Mouse (Mus musculus): ENCODE data around the gene Phtf1. TPM values are rescaled to one million over a fixed set of nuclear protein-coding genes. Genes with fewer than 3 reads are reported as not detected.

The Phtf1 gene
- polyA plus RNA-seq, 1 experiment: 10.0 TPM

GRCm38 (mm10) chr3:103948666-103949065 lies 19.2 kb upstream of the Phtf1 start:
- H3K79me2 ChIP-seq (ENCODE audit: control insufficient read depth, insufficient read depth): peaks cover 99% of the 10 kb centered on the region
- TF ChIP-seq USF1 (IDR thresholded peaks at IDR 0.05; ENCODE audit: low read depth) (no peak), CTCF (IDR thresholded peaks at IDR 0.05; ENCODE audit: control insufficient read depth, insufficient read depth, insufficient read length) (no peak), CEBPB (IDR thresholded peaks at IDR 0.05; ENCODE audit: low read depth) (no peak), MAX (IDR thresholded peaks at IDR 0.05) (no peak), MYOD1 (IDR thresholded peaks at IDR 0.05; ENCODE audit: control insufficient read depth, insufficient read length, low read depth) (no peak), FOSL1 (IDR thresholded peaks at IDR 0.05; ENCODE audit: insufficient read depth, low read length, poor library complexity, severe bottlenecking) (no peak), MYOG (IDR thresholded peaks at IDR 0.05; ENCODE audit: control insufficient read depth, extremely low read depth, insufficient read length) (no peak)
- H3K4me3 ChIP-seq (ENCODE audit: insufficient read depth, poor library complexity, severe bottlenecking): no peak overlapping the region
- H3ac ChIP-seq (ENCODE audit: control insufficient read depth, insufficient read length, low read depth): no peak overlapping the region
- peaks cover 4% of the 10 kb centered on the region for H3K36me3 ChIP-seq (ENCODE audit: control insufficient read depth, insufficient read depth)
- H3K79me3 ChIP-seq (ENCODE audit: low read depth): peaks cover 81% of the 10 kb centered on the region
- no peaks in the 10 kb centered on the region for H3K27me3 ChIP-seq (ENCODE audit: control insufficient read depth, insufficient read depth, insufficient read length)

DNA sequence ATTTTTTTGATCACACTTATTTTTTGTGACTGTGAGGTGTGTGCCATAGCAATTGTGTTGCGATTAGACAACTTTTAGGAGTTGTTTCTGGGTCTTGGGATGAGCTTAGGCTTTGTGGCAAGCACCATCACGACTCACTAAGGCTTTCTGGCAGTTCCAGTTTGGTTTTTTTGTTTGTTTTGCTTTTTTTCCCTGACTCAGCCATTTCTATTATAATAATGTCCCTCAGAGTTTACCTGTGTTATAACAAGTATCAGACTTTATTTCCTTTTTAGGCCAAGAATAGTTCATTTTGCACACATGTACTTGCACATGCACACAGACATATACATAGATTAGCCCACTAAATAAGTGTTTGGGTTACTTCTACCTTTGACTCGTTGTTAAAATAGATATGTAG lies 7.3 kb upstream of the Phtf1 start:
- Histone ChIP-seq H3K79me3 (ENCODE audit: low read depth) (no peaks in the 10 kb centered on the region), H3K4me3 (ENCODE audit: insufficient read depth, poor library complexity, severe bottlenecking) (no peak overlapping the region), H3ac (ENCODE audit: control insufficient read depth, insufficient read length, low read depth) (no peak overlapping the region), H3K79me2 (ENCODE audit: control insufficient read depth, insufficient read depth) (peaks cover 4% of the 10 kb centered on the region), H3K27me3 (ENCODE audit: control insufficient read depth, insufficient read depth, insufficient read length) (no peaks in the 10 kb centered on the region), H3K36me3 (ENCODE audit: control insufficient read depth, insufficient read depth) (peaks cover 69% of the 10 kb centered on the region)
- TF ChIP-seq MAX (IDR thresholded peaks at IDR 0.05) (no peak), CTCF (IDR thresholded peaks at IDR 0.05; ENCODE audit: control insufficient read depth, insufficient read depth, insufficient read length) (no peak), USF1 (IDR thresholded peaks at IDR 0.05; ENCODE audit: low read depth) (no peak), FOSL1 (IDR thresholded peaks at IDR 0.05; ENCODE audit: insufficient read depth, low read length, poor library complexity, severe bottlenecking) (no peak), CEBPB (IDR thresholded peaks at IDR 0.05; ENCODE audit: low read depth) (no peak), MYOG (IDR thresholded peaks at IDR 0.05; ENCODE audit: control insufficient read depth, extremely low read depth, insufficient read length) (no peak), MYOD1 (IDR thresholded peaks at IDR 0.05; ENCODE audit: control insufficient read depth, insufficient read length, low read depth) (no peak)

DNA sequence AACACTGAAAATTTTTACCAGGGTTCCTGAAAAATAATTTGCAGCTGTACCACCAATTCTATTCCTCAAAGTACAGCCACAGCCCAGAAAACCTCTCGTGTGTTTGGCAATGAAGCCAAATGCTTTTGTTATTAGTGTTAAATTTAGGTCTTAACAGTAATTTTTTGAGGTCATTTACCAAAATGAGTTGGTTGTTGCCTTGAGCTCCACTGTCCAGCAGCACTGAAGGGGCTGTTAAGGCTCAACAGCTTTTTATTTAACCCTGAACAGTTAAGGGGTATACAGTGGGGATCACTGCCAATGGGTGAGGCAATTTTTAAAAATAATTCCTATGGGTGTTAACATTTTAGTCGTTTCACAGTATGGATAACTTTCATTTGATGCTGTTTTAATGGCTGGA lies 679 bp upstream of the Phtf1 start:
- H3K36me3 ChIP-seq (ENCODE audit: control insufficient read depth, insufficient read depth): peaks cover 54% of the 10 kb centered on the region
- peaks cover 35% of the 10 kb centered on the region for H3K79me2 ChIP-seq (ENCODE audit: control insufficient read depth, insufficient read depth)
- H3K4me3 ChIP-seq (ENCODE audit: insufficient read depth, poor library complexity, severe bottlenecking): peak overlapping the region; percentile 62
- TF ChIP-seq MYOG (IDR thresholded peaks at IDR 0.05; ENCODE audit: control insufficient read depth, extremely low read depth, insufficient read length): no peak
- no peak for TF ChIP-seq MAX (IDR thresholded peaks at IDR 0.05)
- TF ChIP-seq CEBPB (IDR thresholded peaks at IDR 0.05; ENCODE audit: low read depth): no peak
- no peak for TF ChIP-seq CTCF (IDR thresholded peaks at IDR 0.05; ENCODE audit: control insufficient read depth, insufficient read depth, insufficient read length)
- TF ChIP-seq MYOD1 (IDR thresholded peaks at IDR 0.05; ENCODE audit: control insufficient read depth, insufficient read length, low read depth): no peak
- TF ChIP-seq FOSL1 (IDR thresholded peaks at IDR 0.05; ENCODE audit: insufficient read depth, low read length, poor library complexity, severe bottlenecking): no peak
- no peak for TF ChIP-seq USF1 (IDR thresholded peaks at IDR 0.05; ENCODE audit: low read depth)
- H3ac ChIP-seq (ENCODE audit: control insufficient read depth, insufficient read length, low read depth): no peak overlapping the region
- H3K27me3 ChIP-seq (ENCODE audit: control insufficient read depth, insufficient read depth, insufficient read length): no peaks in the 10 kb centered on the region
- H3K79me3 ChIP-seq (ENCODE audit: low read depth): peaks cover 7% of the 10 kb centered on the region

- H3K4me3 ChIP-seq (ENCODE audit: insufficient read depth, poor library complexity, severe bottlenecking): peak overlapping the region; percentile 62
- H3K79me2 ChIP-seq (ENCODE audit: control insufficient read depth, insufficient read depth): peaks cover 35% of the 10 kb centered on the region
- peaks cover 49% of the 10 kb centered on the region for H3K36me3 ChIP-seq (ENCODE audit: control insufficient read depth, insufficient read depth)
- no peaks in the 10 kb centered on the region for H3K27me3 ChIP-seq (ENCODE audit: control insufficient read depth, insufficient read depth, insufficient read length)
- peak overlapping the region; percentile 83 for H3ac ChIP-seq (ENCODE audit: control insufficient read depth, insufficient read length, low read depth)
- H3K79me3 ChIP-seq (ENCODE audit: low read depth): peaks cover 8% of the 10 kb centered on the region
- no peak for TF ChIP-seq CTCF (IDR thresholded peaks at IDR 0.05; ENCODE audit: control insufficient read depth, insufficient read depth, insufficient read length)
- no peak for TF ChIP-seq CEBPB (IDR thresholded peaks at IDR 0.05; ENCODE audit: low read depth)
- no peak for TF ChIP-seq MYOG (IDR thresholded peaks at IDR 0.05; ENCODE audit: control insufficient read depth, extremely low read depth, insufficient read length)
- no peak for TF ChIP-seq MAX (IDR thresholded peaks at IDR 0.05)
- no peak for TF ChIP-seq MYOD1 (IDR thresholded peaks at IDR 0.05; ENCODE audit: control insufficient read depth, insufficient read length, low read depth)
- TF ChIP-seq USF1 (IDR thresholded peaks at IDR 0.05; ENCODE audit: low read depth): no peak
- no peak for TF ChIP-seq FOSL1 (IDR thresholded peaks at IDR 0.05; ENCODE audit: insufficient read depth, low read length, poor library complexity, severe bottlenecking)
These were observed 791 bp downstream of the Phtf1 start for GRCm38 (mm10) chr3:103968701-103969100.

GRCm38 (mm10) chr3:103971157-103971556 lies 3.2 kb downstream of the Phtf1 start:
- Histone ChIP-seq H3K4me3 (ENCODE audit: insufficient read depth, poor library complexity, severe bottlenecking) (no peak overlapping the region), H3K79me2 (ENCODE audit: control insufficient read depth, insufficient read depth) (peaks cover 35% of the 10 kb centered on the region), H3K36me3 (ENCODE audit: control insufficient read depth, insufficient read depth) (peaks cover 31% of the 10 kb centered on the region), H3K27me3 (ENCODE audit: control insufficient read depth, insufficient read depth, insufficient read length) (no peaks in the 10 kb centered on the region), H3ac (ENCODE audit: control insufficient read depth, insufficient read length, low read depth) (no peak overlapping the region), H3K79me3 (ENCODE audit: low read depth) (peaks cover 8% of the 10 kb centered on the region)
- TF ChIP-seq USF1 (IDR thresholded peaks at IDR 0.05; ENCODE audit: low read depth): no peak
- TF ChIP-seq MYOG (IDR thresholded peaks at IDR 0.05; ENCODE audit: control insufficient read depth, extremely low read depth, insufficient read length): no peak
- TF ChIP-seq FOSL1 (IDR thresholded peaks at IDR 0.05; ENCODE audit: insufficient read depth, low read length, poor library complexity, severe bottlenecking): no peak
- no peak for TF ChIP-seq CTCF (IDR thresholded peaks at IDR 0.05; ENCODE audit: control insufficient read depth, insufficient read depth, insufficient read length)
- no peak for TF ChIP-seq CEBPB (IDR thresholded peaks at IDR 0.05; ENCODE audit: low read depth)
- no peak for TF ChIP-seq MAX (IDR thresholded peaks at IDR 0.05)
- TF ChIP-seq MYOD1 (IDR thresholded peaks at IDR 0.05; ENCODE audit: control insufficient read depth, insufficient read length, low read depth): no peak

DNA sequence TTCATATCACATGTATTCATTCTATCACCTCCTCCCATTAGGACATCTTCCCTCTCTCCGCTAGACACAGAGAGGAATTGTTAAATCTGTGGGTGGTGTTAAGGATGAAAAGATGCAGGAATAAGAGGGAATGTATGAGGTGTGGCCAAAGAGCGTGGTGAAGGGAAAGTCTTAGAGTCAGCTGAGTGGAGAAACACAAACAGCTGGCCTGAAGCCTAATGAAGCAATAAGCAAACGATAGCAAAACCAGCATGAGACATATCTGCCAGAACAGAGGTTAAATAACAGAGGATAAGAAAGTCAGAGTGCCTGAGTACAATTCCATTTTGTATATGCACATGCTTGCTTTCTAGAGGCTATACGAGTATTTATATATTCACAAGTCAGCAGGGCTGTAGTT lies 16.6 kb downstream of the Phtf1 start:
- TF ChIP-seq USF1 (IDR thresholded peaks at IDR 0.05; ENCODE audit: low read depth) (no peak), FOSL1 (IDR thresholded peaks at IDR 0.05; ENCODE audit: insufficient read depth, low read length, poor library complexity, severe bottlenecking) (no peak), CTCF (IDR thresholded peaks at IDR 0.05; ENCODE audit: control insufficient read depth, insufficient read depth, insufficient read length) (no peak), MAX (IDR thresholded peaks at IDR 0.05) (no peak), MYOG (IDR thresholded peaks at IDR 0.05; ENCODE audit: control insufficient read depth, extremely low read depth, insufficient read length) (no peak), MYOD1 (IDR thresholded peaks at IDR 0.05; ENCODE audit: control insufficient read depth, insufficient read length, low read depth) (no peak), CEBPB (IDR thresholded peaks at IDR 0.05; ENCODE audit: low read depth) (no peak)
- H3K79me3 ChIP-seq (ENCODE audit: low read depth): no peaks in the 10 kb centered on the region
- peaks cover 59% of the 10 kb centered on the region for H3K36me3 ChIP-seq (ENCODE audit: control insufficient read depth, insufficient read depth)
- no peaks in the 10 kb centered on the region for H3K27me3 ChIP-seq (ENCODE audit: control insufficient read depth, insufficient read depth, insufficient read length)
- no peak overlapping the region for H3ac ChIP-seq (ENCODE audit: control insufficient read depth, insufficient read length, low read depth)
- no peaks in the 10 kb centered on the region for H3K79me2 ChIP-seq (ENCODE audit: control insufficient read depth, insufficient read depth)
- H3K4me3 ChIP-seq (ENCODE audit: insufficient read depth, poor library complexity, severe bottlenecking): no peak overlapping the region

All from C2C12 (cell line).